Mouse (Mus musculus): ENCODE results near the gene Cd200.
A peak's percentile ranks its signal among the peaks of the same experiment; 100 is the strongest.
"Not testable (repeated sequence)": the region's sequence is repeated elsewhere in the genome, so short reads cannot be mapped to it uniquely, and the experiment has no call there.

Cd200 gene

GRCm38 (mm10) chr16:45408425-45409063, at the start of gene Cd200:
TSS of gene Cd200 (minus strand) at chr16:45409053.
- peak; percentile 65 for DNase-seq (ENCODE audit: low spot score)

DNA sequence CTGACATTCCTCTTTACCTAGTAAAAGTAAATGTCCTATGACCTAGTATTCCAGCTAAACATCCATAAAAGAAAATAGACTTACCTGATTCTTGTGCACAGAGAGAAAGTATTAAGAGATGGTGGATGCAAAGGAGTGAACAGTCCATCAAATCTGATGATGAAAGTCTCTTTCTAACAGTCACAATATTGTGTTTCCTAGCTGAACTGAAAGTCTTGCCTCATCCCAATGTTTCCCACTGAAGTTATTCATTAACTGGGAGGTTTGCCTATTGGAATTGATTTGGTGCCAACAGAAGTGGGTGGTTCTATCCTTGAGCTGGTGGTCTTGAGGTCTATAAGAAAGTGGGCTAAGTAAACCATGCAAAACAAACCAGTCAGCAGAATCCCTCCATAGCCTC, 45.9 kb upstream of the Cd200 start:
- no peak for DNase-seq (ENCODE audit: low spot score)

DNA sequence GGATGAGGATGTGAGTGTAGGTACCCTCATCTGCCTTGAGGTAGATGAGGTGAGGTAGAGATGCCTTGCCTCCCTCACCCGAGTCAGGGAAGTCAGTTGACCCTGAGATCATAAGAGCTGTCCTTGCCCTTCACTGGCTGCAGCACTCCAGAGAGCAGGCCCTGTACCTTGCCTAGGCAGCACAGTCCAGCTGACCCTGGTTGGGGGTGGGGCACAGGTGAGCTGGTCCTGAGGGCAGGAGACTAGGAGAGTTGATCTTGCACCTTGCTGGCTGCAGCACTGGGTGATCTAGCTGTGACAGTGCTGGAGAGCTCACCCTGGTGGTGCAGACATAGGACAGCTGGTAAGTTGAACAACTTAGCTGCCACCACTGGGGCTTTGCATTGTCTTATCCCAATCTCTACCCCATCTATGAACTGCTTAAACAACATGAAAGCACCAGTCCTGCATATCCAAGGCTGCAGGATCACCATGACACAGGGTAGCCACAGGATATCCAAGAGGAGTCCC, 28.4 kb upstream of the Cd200 start:
- DNase-seq (ENCODE audit: low spot score) = no peak

GRCm38 (mm10) chr16:45435591-45435990, 26.7 kb upstream of the Cd200 start:
- no peak for DNase-seq (ENCODE audit: low spot score)

GRCm38 (mm10) chr16:45427651-45428050, 18.8 kb upstream of the Cd200 start:
- DNase-seq (ENCODE audit: low spot score) = peak; percentile 53

- DNase-seq (ENCODE audit: low spot score) = no peak
Measured at GRCm38 (mm10) chr16:45413497-45413896, 4.6 kb upstream of the Cd200 start.

GRCm38 (mm10) chr16:45409064-45409446, 202 bp upstream of the Cd200 start:
- not testable (repeated sequence) for DNase-seq (ENCODE audit: low spot score)

DNA sequence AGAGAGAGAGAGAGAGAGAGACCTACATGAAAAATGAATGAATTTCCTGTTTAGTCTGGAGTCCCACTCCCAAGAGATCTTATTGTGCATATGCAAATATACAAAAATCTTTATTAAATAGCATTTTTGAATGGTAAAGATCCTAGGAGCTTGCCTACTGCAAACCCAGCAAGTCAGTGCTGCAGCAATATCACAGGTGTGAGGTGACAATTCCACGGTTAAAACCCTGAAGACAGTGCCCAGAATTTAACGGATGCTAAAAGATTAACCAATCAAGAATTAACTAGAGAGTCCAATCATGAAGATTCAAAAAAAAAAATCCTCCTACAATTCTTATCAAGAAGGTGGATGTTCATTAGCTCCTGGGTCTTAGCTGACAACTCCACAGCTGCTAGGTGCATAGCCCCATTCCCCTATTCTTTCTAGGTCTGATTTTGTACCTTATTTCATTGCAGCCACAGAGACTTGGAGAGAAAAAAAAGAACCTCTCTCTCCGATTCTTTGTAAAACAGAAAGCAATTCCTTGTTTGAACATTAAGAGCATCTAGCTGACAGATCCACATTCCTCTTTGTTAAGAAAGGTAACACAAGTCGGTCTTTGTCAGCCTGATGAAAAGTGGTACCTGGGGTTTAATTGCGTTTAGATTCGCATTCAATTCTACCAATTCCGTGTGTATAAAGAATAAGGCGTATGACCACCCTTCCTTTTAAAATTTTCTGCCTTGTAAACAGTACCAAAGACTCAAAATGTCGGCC, 1.0 kb downstream of the Cd200 start:
- no peak for DNase-seq (ENCODE audit: low spot score)

DNA sequence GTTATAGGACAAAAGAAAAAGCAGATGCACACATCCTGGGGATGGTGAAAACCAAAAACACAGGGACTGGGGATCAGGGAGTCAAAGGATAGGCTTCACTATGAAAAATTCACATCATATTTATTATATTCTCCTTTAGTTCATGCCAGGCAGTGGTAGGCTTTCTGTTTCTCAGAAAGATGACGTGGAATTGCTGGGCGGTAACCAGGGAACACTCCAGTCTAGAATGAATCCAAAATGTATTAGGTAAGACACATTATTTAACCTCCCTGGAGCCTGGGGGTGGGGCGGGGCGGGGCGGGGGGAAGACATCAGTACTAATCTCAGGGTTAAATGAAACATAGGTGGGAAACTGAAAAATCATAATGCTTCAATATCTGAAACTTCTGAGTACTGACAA, 1.8 kb downstream of the Cd200 start:
- DNase-seq (ENCODE audit: low spot score) = no peak

DNA sequence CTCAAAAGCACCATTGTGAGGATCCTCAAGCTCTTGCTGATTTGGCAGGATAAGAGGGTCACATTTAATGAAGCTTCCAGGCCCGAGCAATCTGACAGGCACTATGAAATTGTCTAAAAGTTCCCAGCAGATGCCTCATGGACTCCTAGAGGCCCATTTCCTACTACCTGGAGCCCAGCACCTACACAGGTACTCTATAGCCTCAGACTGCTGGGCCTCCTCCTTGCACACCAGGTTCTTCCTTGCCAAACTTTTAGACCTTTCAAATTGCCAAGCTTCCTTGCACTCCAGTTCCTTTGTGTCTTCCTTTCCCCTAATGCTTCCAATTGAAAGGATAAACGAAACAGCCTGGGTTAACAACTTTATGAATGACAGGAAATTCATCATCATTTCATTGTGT, 5.9 kb downstream of the Cd200 start:
- DNase-seq (ENCODE audit: low spot score) = no peak

DNA sequence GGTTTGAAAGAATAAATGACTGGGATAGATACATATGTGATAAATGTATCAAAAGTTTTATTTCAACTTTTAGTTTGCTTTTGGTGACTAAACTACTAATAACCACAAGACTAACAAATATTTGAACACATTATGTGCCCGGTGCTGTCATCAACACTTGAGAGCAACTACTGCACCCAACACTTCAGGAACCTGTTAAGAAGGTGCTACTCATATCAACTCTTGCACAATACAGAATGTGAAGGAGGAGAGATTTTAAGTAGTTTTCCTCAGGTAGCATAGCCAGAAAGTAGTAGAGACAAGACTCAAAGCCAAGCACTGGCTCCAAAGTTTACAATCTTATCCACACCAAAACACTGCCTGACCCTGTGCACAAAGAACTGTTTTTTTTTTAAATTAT, 6.8 kb downstream of the Cd200 start:
- no peak for DNase-seq (ENCODE audit: low spot score)

DNA sequence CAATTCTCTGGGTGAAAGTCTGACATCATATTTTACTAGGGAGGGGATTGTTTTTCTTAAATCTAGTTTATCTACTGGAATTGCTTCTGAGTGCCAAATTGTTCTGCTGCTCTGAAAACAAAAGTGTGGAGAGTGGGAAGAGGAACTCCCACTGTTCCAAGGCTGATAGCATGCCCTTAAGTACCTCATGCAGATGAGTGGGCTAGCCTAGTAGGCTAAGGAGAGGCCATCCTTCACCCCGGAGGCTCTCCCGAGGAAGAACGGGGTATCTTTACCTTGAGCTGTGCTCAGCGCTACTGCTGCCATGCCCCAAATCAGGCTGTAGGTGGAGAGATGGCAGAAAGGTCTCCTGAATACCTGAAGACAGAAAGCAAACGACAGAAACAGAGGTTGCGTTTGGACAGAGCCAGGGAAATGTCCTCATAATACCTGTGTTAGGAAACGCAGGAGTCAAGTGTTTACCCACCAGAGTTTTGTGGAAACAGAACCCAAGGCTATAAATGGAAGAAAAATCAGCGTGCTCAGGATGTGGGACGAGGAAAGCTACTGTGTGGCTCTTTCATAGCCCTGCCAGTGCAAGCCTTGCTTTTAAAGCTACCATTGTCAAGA, 8.8 kb downstream of the Cd200 start:
- DNase-seq (ENCODE audit: low spot score) = no peak

- no peak for DNase-seq (ENCODE audit: low spot score)
Measured at GRCm38 (mm10) chr16:45399411-45399810, 9.4 kb downstream of the Cd200 start.

DNA sequence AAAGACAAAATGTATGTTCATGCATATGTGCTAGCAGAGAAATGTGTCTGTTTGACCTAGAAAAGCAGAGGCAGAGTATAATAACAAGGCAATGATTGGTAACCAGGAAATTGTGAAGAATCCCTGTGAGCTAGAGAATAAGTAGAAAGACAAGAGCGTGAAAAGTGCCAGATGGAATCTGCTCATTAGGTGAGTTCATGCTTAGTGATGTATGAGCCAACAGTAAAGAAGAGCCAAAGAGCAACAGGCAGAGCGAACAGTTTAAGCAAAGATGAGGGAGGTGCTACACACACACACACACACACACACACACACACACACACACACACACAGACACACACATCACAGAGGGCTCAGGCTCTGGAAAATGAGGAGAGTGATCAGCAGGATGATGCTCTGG, 11.4 kb downstream of the Cd200 start:
- DNase-seq (ENCODE audit: low spot score) = no peak

DNA sequence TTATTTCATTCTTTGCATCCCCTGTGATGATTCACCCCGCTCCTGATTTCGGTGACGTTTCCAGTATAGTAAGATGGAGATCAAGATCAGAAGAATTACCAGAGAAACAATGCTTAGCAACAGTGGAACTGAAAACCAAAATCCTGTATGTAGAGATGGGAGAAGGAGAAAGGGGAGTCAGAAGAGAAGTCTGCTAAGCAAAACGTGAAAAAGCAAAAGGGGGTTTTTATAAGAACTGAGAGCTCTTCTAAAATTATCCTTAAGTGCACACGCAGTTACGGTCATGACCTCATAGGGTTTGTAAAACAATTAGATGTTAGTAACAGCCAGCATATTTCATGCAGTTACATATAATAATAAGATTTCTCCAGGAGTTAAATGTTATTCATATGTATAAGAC, 16.6 kb downstream of the Cd200 start:
- no peak for DNase-seq (ENCODE audit: low spot score)

- DNase-seq (ENCODE audit: low spot score) = no peak
Measured at GRCm38 (mm10) chr16:45391680-45392079, 17.2 kb downstream of the Cd200 start.

- DNase-seq (ENCODE audit: low spot score) = no peak
Measured at GRCm38 (mm10) chr16:45390286-45390956, 18.4 kb downstream of the Cd200 start.

GRCm38 (mm10) chr16:45389833-45390232, 19.0 kb downstream of the Cd200 start:
- DNase-seq (ENCODE audit: low spot score) = no peak

GRCm38 (mm10) chr16:45389041-45389440, 19.8 kb downstream of the Cd200 start:
- DNase-seq (ENCODE audit: low spot score) = no peak

- no peak for DNase-seq (ENCODE audit: low spot score)
Measured at GRCm38 (mm10) chr16:45381811-45382210, 27.0 kb downstream of the Cd200 start.

DNA sequence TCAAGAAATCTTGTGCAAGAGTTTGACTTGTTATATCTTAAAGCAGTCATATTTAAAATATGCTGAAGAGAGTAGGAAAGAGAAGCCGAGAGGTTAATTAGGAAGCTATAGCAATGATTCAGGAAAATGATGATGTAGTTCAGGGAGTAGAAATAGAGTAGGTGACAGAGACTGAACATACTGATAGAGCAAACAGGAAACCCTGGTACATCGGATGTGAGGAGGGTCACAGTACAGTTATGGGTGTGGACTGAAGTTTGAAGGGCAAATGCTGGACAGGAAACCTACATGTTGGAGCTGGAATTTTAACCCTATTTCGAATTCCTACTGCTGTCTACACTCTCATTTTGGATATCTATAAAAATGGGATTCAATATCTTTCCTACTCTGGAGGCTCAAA, 29.9 kb downstream of the Cd200 start:
- no peak for DNase-seq (ENCODE audit: low spot score)

GRCm38 (mm10) chr16:45378147-45378943, 30.5 kb downstream of the Cd200 start:
- no peak for DNase-seq (ENCODE audit: low spot score)
